Mouse (Mus musculus) adrenal gland (tissue): ENCODE data around the gene Afdn.

Experiments
- intact Hi-C: fragments of 180-260 bp; cut with DNase I; formaldehyde crosslinking; loops from one replicate; pipeline ENCODE4 v1.15.1; 2025

Gene Afdn

DNA sequence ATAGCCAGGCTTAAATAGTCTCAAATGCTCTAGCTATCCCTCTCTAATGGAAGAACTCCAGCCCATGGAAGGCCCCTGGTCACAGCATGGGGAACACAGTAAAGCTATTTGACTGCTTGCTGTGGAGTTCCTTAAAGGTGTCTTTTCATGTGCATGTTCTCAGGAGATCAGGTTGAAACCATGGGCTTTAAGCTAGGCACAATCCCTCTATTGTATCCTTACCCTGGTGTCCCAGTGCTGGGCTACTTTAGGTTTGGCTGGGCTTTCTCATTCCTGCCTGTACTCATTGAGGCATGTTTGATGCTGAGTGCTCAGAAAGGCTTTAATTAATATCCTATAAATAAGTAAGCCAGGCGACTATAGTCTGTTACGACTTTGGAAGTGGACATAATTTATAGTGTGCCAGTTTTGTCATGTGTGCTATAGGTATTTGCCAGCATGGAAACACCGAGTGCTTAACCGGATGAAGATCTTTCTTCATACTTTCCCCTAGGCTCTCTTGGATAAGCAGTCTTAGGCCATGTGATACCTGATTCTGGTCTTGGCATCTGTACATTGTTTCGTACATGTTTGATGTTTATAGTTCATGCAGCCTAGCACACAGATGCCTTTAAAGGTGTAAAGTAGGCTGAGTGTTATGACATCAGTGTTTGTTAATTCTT lies 96.2 kb downstream of the Afdn start:
- intact Hi-C loops = no loop called here

DNA sequence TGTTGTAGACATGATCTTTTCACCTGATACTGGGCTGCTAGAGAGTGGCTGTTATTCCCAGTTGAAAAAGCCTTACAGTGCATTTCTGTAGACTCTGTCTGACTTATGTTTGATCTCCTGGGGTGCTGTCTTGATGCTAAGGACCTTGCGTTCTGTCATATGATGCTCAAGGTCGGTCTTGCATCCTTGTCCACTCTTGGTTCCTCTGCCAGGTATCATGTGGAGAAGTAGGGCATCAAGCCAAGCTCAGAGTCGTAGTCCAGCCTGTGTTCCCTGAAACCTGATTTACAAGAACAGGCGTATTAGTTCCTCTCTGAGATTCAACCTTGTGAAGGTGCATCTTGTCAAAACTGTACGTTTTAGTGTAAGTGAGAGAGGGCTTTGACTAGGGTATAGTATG lies 105.0 kb downstream of the Afdn start:
- intact Hi-C loops = no loop called here

GRCm38 (mm10) chr17:13866951-13867351 lies 106.6 kb downstream of the Afdn start:
- intact Hi-C loops = no loop called here

- intact Hi-C loops = no loop called here
Measured at GRCm38 (mm10) chr17:13867475-13867874, 107.1 kb downstream of the Afdn start.

- intact Hi-C loops = no loop called here
Measured at GRCm38 (mm10) chr17:13870236-13870635, 109.9 kb downstream of the Afdn start.

- intact Hi-C loops = no loop called here
Measured at GRCm38 (mm10) chr17:13874245-13874644, 113.9 kb downstream of the Afdn start.

- intact Hi-C loops = no loop called here
Measured at GRCm38 (mm10) chr17:13877460-13877859, 117.1 kb downstream of the Afdn start.

DNA sequence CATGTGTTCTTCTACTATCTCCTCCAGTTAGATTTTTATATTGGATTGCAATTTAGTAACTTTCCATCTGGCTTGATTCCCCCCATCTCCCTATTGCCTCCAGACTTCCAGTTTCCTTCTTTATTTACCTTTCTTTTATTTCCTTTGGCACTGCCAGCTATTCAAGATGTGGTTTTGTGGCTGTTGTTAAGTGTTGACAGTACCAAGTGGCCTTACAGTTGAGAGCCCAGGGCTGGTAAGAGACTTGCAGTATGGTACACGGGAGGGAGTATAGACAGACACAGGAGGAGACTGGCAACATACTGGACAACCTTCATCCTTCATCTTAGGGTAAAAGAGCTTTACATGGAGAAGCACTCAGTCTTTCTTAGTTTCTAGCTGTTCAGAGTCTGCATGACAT lies 119.4 kb downstream of the Afdn start:
- intact Hi-C loops = no loop called here

GRCm38 (mm10) chr17:13883540-13883939 lies 123.2 kb downstream of the Afdn start:
- intact Hi-C loops = no loop called here

GRCm38 (mm10) chr17:13889818-13890434 lies 129.6 kb downstream of the Afdn start:
- intact Hi-C loops = no loop called here

GRCm38 (mm10) chr17:13890932-13891331 lies 130.6 kb downstream of the Afdn start:
- intact Hi-C loops = no loop called here

DNA sequence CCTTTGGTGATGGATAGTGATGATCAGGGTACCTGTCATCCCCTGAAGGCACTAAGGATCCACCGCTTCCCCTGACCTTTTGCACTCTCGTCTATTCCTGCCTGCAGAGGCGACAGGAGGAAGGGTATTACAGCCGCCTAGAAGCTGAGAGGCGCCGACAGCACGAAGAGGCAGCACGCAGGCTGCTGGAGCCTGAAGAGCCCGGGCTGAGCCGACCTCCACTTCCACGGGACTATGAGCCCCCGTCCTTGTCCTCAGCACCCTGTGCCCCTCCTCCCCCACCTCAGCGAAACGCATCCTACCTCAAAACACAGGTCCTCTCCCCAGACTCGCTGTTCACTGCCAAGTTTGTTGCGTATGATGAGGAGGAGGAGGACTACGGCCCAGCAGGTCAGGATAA lies 138.5 kb downstream of the Afdn start:
- intact Hi-C loops = no loop called here

DNA sequence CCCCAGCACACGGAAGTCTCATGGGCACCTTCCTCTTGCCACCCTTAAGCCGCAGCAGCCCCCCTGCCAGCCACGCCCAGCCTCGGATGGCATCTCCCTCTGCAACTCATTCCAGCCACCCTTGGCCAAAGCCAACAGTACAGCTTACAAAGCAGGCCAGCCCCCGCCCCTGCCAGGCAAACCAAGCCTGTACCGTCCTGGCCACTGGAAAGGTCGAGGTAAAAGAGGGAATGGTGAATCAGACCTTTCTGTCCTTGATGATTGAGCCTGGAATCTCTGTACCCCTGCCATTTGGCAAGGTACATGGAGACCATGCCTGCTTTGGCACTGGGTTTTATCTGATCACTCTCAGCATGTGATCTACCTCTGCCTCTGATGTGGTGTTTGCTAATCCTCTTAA lies 138.9 kb downstream of the Afdn start:
- intact Hi-C loops = no loop called here

DNA sequence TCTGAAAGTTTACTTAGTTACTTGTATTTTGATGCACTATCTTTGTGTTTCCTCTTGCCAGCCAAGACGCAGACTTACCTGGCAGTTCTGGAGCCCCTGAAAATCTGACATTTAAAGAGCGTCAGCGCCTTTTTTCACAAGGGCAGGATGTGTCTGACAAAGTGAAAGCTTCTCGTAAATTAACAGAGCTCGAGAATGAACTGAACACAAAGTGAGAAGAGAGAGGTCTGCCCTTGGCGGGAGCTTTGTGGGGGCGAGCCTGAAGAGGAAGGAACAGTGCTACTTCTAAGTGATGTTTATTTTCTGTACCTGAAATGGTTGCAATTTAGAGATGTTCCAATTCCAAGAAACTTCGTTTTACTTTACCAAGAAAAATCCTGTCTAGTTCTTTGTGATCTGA lies 143.5 kb downstream of the Afdn start:
- intact Hi-C loops = no loop called here

- intact Hi-C loops = no loop called here
Measured at GRCm38 (mm10) chr17:13907082-13907481, 146.7 kb downstream of the Afdn start.

- intact Hi-C loops = no loop called here
Measured at GRCm38 (mm10) chr17:13907681-13908080, 147.3 kb downstream of the Afdn start.

DNA sequence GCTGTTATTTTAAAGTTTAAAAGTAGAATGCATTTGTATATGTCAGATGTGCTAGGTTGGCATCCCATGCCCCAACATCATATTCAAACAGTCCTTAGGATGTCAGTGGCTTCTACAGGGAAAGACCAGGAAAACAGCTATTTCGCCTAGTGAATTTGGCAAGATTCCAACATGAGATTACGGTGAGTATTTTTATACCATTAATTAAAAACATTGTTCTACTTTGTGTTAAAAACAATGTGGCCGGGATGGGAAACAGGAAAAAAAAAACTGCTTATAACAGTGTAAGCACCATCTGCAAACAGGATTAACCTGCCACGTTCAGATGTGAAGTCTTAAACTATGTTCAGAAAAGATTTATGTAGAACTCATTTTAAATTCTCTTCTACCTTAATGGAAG lies 153.6 kb downstream of the Afdn start:
- intact Hi-C loops = no loop called here

DNA sequence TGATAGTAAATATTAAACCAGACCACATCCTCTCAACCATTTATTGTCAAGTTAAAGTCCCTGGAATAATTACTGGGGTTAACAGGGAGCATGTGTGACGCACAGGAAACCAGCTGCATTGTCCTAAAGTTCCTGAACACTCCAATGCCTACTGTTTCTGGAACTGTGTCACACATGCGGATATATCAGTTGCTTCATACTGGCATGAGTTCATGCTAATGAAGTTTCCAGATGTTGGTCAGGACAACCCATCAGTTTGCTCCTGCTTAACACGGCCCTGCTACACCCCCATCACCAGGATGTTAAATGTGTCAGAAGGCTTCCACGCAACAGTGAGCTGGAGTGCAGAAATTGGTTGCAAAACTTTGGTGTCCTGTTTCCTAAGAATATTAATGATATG lies 154.2 kb downstream of the Afdn start:
- intact Hi-C loops = no loop called here

GRCm38 (mm10) chr17:13920771-13921170 lies 160.4 kb downstream of the Afdn start:
- intact Hi-C loops = no loop called here

DNA sequence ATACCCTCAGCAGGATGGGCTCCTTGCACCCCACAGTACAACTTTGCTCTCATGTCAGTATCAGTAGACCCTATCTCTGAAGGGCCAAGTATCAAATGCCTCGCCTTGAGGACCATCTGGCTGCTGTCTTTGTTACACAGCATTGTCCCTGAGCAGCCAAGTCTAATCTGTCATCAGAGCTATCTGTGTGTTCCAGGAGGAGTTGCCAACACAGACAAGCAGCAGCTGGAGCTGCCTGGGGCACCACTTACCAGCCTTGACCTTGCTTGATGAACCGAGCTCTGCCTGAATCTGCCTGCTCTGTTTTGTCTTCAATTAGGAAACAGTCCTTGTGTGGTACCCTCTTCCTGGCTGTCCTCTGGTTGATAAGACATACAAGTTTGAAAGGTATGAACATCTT lies 163.1 kb downstream of the Afdn start:
- intact Hi-C loops = no loop called here

GRCm38 (mm10) chr17:13924588-13924987 lies 164.2 kb downstream of the Afdn start:
- intact Hi-C loops = no loop called here

DNA sequence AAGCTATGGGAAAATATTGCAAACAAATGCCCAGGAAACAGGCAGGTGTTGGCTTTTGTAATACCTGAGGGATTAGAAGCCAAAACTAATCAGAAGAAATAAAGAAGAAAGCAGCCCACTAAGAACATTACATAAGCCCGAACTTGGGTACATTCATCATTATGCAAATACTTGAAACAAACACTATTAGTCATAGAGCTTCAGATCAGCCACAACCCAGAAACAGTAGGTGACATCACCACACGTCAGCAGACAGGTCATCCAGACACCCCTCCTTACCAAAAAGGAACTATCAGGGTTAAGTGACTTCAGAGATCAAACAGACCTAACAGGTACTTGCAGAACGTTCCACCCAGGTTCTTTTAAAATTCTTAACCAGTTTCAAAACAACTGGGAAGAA lies 165.6 kb downstream of the Afdn start:
- intact Hi-C loops = no loop called here

- intact Hi-C loops = no loop called here
Measured at GRCm38 (mm10) chr17:13930421-13930820, 170.1 kb downstream of the Afdn start.
